Mouse (Mus musculus): ENCODE measurements around the gene Kcnk6.

DNA sequence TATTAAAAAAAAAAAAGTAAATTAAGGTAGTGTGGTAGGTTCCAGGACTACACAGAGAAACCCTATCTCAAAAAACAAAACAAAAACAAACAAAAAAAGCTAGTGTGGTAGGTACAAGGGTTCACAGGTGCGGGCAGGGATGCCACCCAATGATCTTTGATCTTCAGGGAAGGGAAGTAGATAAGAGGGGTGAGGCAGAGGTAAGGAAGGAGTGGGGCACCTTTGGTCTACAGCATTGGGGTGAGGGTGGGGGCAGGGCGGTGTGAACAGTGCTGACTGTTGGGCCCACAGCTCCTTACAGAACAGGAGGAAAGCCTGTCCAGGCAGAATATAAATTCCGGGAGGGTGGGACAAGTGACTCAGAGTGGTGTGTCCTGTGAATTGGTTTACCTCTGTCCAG lies 18.9 kb upstream of the Kcnk6 start:
- no peak for TF ChIP-seq CTCF (IDR thresholded peaks at IDR 0.05; ENCODE audit: extremely low read depth, insufficient read depth, insufficient read length, insufficient replicate concordance)
- TF ChIP-seq POLR2A (IDR thresholded peaks at IDR 0.05; ENCODE audit: low read depth, low read length) = no peak

Data from spleen, adult 2 months (tissue).